Mouse (Mus musculus): Measurements from ENCODE around the gene Palld. TPM values are rescaled to one million over a fixed set of nuclear protein-coding genes. Genes with fewer than 3 reads are reported as not detected.
A peak's percentile ranks its signal among the peaks of the same experiment; 100 is the strongest.

Gene Palld
- total RNA-seq, 2 experiments from 2014 or later: 0.68 TPM; not detected in 1

DNA sequence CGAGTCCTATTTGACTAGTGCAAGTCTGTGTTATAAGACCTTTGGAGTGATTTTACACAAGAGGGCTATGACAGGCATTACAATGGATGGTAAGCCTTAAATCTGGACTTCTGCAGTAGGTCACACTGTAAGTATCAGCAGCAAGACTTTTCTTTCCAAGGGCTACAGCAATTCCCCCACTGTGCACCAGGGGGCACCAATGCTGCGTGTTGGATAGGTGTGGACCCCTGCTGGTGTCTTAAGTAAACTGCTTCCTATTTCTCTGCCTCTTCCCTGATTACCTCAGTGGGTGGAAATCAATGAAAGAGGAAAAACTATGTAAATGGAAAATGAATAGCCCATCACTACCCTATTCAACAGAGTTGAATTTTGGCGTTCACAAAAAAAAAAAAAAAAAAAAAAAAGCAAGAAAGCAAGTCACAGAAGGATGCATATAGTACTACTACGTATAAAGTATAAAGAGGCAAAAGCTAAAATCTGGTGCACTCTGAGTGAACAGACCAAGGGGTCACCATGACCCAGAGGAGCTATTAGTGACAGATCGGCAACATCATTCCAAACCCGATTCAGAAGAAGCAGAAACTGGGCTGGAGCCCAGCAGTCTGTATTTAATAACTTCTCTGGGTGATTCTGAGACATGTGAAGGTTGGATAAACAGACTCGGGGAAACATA, 362.5 kb downstream of the Palld start:
- peak; percentile 79 for ATAC-seq (replicated peaks; ENCODE audit: low FRiP score, poor library complexity, severe bottlenecking)

DNA sequence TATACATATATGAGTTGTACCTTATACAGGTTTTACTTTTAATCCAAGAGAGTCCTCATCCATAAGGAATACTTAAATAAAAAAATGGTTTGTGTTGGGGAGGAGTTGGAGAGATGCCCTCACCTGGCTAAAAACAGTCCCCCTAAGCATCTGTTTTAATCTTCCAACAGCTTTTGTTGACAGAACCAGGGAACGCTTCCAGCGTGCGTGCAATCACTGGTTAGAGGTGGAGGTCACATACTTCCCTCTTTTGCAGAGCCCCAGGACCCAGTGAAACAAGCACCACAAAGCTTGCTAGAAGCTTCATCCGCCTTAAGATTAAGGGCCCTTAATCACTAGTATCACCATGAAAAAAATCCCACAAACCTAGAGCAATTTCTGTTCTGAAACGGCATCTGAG, 365.0 kb downstream of the Palld start:
- no peak for ATAC-seq (replicated peaks; ENCODE audit: low FRiP score, poor library complexity, severe bottlenecking)

GRCm38 (mm10) chr8:61535472-61535871, 367.0 kb downstream of the Palld start:
- no peak for ATAC-seq (replicated peaks; ENCODE audit: low FRiP score, poor library complexity, severe bottlenecking)

DNA sequence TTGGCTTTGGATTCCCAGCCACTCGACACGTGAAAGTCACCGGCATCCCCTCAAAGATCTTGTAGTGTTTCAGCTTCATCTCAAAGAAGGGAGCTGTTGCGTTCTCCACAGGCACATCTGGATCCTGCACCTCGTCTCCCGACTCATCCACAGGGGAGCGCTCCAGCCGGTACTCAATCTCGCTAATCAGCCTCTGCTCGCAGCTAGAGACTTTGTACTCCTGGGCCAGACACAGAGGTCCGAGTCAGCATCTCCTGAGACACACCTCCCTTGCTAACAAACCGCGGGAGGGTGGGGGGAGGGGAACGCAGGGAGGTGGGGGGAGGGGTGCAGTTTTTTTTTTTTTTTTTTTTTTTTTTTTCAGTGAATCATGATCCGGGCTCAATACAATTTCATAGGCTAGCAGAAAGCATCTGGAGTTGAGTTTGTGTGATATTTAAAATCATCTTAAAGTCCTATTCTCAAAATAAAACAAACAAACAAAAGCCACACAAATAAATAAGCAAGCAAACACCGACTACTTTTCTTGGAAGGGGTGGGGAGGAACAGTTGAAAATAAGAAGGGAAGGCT, 369.0 kb downstream of the Palld start:
- ATAC-seq (replicated peaks; ENCODE audit: low FRiP score, poor library complexity, severe bottlenecking): no peak

- no peak for ATAC-seq (replicated peaks; ENCODE audit: low FRiP score, poor library complexity, severe bottlenecking)
Observed at GRCm38 (mm10) chr8:61532831-61533230, 369.7 kb downstream of the Palld start.

DNA sequence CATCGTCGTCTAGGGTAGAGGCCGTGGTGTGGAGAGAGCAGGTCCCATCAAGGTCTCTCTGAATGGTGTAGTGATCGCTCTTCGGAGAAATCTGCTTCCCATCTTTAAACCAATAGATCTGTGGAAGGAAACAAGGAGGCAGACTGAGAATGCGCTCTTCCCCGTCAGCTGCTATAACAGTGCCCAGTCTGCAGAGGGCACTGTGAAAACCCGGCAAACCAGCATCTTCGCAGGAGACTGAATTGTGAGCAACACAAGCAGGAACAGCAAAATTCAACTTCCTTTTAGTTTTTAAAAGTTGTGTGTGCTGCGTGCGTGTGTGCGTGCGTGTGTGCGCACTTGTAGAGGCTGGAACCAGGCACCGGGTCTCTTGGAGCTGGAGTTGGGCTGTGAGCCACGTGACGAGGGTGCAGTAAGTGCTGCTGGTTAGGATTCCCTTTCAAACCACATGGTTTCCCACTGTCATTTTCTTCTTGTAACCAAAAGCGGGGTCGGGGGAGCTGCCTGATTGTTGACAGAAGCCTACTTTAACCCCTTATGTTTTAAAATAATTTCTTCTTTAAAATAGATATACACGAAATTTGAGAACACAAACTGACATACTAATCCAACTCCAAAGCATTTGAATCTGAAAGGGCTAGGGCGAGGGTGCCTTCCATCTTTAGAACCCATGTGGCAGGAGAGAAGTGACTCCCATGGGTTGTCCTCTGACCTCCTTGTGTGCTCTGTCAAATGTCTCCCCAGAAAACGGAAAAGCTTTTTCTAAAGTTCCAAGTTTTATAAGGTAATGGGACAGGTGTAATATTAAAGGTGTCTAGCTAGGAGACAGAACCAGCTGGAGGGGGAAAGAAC, 370.3 kb downstream of the Palld start:
- ATAC-seq (replicated peaks; ENCODE audit: low FRiP score, poor library complexity, severe bottlenecking): no peak

DNA sequence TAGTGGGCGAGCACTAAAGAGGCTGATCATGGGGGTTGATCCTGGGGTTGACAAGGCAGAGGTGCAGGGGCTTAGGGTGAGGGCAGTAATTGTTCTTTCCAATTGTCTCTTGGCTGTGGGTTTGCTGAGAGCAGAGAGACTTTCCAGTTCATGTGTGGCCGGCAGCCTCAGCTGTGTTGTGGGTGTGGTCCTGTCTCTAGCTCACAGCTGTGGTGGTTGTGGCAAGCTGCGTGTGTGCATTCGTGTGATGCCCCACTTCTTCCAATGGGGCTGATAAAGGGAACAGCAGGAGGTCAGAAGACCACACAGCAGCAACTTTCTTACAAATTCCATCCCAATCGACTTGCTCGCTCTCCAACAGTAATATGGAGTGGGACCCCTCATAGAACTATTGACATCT, 373.8 kb downstream of the Palld start:
- ATAC-seq (replicated peaks; ENCODE audit: low FRiP score, poor library complexity, severe bottlenecking): no peak

- no peak for ATAC-seq (replicated peaks; ENCODE audit: low FRiP score, poor library complexity, severe bottlenecking)
Observed at GRCm38 (mm10) chr8:61528197-61528596, 374.3 kb downstream of the Palld start.

DNA sequence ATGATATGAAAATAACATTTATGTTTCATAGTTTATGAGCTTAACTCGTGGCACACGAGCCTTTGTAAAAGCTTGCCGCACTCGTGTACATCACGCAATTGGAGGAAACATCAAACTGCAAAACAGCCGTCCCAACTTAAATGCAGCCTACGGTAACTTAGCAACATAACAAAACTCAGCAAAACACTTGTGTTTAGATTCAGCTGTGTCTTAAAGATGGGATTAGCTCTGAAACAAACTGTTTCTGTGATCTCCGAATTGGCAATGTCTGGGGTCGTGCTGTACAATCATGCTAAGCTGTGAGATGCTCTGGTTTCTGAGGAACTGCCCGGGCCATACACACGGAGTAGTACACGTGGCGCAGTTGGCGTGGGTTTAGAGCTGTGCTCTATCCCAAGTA, 375.5 kb downstream of the Palld start:
- ATAC-seq (replicated peaks; ENCODE audit: low FRiP score, poor library complexity, severe bottlenecking): no peak

DNA sequence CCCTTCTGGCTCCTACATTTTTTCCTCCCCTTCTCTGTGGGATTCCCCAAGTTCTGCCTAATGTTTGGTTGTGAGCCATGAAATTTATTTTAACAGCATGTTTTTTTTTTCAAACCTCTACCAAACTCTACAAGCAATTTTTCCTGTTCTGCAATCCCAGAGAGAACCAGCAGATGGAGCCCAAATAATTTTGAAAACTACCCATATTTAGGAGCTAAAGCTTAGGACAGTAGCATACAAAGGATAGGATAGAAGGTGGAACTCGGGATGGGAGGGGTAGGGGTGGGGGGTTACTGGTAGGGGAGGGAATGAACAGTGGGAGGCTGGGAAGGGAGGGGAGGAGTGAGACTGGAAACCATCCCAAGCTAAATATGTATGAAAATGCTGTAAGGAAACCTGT, 380.4 kb downstream of the Palld start:
- ATAC-seq (replicated peaks; ENCODE audit: low FRiP score, poor library complexity, severe bottlenecking): no peak

DNA sequence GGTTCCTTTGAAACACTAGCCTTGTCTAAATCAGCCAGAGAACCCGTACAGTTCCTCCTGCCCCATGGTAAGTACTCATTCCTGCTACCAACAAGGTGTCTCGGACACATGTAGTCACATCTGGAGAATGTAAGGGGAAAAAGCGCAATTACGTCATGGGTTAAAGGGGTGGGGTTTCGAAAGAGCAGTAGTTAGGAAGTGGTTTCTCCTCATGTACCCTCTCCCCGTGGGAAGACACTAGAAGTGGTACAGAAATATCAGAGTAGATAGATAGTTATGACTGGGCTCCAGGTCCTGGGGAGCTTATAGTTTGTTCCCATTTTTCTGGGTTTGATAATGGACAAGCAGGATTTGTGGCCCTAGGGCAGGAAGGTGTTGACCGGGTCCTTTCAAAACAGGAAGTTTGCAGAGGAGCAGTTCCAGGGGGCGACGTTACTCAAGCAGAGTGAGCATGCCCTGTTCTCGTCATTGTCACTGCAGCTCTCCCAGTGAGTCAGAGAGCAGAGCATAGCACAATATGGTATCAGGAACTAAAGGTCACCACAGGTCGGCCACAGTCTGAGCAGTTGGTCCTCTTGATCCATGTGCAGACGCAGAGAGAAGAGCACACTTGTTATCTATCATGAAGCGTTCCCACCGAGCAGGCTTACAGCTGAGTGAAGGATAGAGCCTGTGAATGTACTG, 384.8 kb downstream of the Palld start:
- no peak for ATAC-seq (replicated peaks; ENCODE audit: low FRiP score, poor library complexity, severe bottlenecking)

DNA sequence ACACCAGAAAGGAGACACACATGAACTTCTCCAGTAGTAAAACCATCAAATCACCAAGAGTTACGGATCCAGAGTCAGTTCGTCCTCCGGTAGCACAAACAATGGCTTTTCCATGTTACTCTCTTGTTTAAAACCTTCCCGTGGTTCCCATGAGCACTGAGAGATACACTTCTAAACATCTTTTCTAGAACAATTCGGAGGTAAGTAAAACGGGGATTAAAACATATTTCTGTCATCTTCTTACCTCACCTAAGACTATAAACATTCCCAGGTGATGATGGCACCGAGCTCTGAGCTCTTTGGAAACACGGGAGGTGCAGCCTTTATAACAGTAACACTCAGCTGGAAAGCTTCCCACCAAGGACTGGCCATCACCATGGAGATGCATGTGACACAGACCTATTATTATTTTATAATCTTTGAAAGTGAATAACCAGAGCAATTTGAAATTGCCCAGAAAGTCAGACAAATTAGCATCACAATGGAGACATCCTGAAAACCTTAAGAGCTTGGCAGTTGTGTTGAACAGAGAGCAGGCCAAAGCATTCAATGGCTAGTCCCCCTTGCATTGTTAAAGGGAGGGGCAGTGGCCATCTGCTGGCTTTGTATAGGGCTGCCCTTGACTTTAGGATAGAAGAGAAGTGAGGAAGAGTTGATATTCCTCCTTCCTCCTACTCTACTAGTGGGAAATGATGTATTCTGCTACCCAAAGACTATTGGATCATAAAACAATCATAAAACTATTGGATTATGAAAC, 385.6 kb downstream of the Palld start:
- ATAC-seq (replicated peaks; ENCODE audit: low FRiP score, poor library complexity, severe bottlenecking): no peak

DNA sequence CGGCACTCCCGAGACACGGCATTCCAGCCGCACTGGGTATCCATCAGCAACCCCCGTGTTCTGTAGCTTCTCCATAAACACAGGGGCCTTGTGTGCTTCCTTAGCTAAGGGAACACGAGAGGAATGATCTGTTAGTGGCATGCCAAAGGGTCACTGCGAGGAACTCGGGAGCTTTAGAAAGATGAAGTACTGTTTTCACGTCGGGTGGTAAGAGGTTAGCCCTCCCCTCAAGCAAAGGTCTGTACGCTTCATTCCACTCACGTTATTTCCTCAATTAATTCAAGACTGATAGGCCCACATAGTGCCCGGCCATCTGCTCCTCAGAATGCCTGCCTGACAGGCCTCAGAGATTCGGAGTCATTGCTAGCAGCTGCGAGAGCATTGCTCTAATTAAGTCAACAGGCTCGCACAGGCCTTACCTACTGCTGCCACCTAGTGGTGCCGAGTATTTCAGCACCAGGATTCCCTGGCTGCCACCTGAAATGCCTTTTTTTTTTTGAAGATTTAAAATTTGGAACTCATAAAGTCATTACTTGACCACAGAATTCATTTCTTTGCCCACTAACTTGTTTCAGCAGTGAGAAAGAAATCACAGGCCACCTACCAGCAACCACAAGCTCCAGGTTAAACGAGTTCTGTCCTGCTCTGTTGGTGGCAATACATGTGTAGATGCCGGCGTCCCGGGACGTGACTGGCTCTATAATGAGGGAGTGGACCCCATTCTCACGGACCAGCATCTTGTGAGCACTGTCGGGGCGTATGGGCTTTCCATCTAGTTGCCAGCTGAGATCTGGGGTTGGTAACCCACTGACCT, 386.4 kb downstream of the Palld start:
- ATAC-seq (replicated peaks; ENCODE audit: low FRiP score, poor library complexity, severe bottlenecking): no peak

DNA sequence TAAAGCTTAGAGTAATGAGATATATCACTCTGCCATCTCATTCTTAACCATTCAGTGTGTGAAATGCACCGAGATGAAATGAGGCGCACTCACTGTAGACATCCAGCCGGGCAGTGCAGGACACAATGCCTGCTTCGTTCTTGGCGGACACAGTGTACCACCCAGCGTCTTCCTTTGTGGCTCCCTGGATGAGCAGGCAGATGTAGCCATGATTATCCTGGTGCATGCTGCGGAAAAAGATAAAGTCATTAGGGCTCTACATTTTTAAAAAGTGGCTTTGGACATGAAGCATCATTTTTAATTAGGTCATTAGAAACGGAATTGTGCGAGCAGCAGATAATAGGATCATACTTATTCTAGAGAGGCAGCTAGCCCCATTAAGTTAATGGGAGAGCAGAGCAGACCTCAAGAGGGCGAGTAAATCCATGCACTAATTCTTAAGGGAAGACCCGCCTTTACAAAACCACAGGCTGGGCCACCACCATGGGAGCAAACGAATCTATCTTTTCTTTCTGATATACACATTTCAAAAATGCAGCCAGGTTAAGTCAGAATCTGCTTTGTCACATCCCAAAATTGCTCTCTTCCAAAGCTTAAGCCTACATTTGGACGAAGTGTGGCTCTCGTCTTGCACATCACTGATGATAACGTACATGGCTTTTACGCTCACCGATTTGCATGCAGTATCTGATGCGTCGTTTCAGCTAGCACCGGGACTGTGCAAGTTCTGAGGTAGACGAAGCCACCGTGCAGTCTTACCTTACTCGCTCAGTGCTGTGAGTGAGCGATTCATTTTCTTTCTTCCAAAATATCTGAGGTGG, 387.2 kb downstream of the Palld start:
- ATAC-seq (replicated peaks; ENCODE audit: low FRiP score, poor library complexity, severe bottlenecking): no peak

- no peak for ATAC-seq (replicated peaks; ENCODE audit: low FRiP score, poor library complexity, severe bottlenecking)
Observed at GRCm38 (mm10) chr8:61502277-61502676, 400.2 kb downstream of the Palld start.

GRCm38 (mm10) chr8:61500914-61501313, 401.6 kb downstream of the Palld start:
- ATAC-seq (replicated peaks; ENCODE audit: low FRiP score, poor library complexity, severe bottlenecking): no peak

DNA sequence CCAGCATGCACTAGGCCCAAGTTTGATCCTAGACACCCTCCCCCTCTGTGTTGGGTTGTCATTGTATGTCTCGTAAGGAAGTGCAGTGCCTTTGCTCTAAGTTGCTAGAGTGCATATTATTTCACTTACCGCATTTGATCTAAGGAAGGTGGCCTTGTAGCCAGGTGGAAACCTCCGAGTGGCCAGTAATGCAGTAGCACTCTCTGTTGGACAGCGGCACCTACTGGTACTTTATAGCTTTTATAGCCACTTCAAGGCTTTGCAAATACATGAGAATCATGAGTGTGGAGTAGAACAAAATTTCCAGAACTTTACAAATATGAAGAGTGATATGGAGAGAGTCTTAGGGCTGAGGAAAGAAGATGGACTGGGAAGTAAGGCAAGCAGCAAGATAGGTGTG, 403.5 kb downstream of the Palld start:
- no peak for ATAC-seq (replicated peaks; ENCODE audit: low FRiP score, poor library complexity, severe bottlenecking)

GRCm38 (mm10) chr8:61497110-61497509, 405.4 kb downstream of the Palld start:
- ATAC-seq (replicated peaks; ENCODE audit: low FRiP score, poor library complexity, severe bottlenecking): no peak
